Mouse (Mus musculus): ENCODE results near the gene Tango6.
"Not testable (repeated sequence)": the region's sequence is repeated elsewhere in the genome, so short reads cannot be mapped to it uniquely, and the experiment has no call there.

Gene Tango6

DNA sequence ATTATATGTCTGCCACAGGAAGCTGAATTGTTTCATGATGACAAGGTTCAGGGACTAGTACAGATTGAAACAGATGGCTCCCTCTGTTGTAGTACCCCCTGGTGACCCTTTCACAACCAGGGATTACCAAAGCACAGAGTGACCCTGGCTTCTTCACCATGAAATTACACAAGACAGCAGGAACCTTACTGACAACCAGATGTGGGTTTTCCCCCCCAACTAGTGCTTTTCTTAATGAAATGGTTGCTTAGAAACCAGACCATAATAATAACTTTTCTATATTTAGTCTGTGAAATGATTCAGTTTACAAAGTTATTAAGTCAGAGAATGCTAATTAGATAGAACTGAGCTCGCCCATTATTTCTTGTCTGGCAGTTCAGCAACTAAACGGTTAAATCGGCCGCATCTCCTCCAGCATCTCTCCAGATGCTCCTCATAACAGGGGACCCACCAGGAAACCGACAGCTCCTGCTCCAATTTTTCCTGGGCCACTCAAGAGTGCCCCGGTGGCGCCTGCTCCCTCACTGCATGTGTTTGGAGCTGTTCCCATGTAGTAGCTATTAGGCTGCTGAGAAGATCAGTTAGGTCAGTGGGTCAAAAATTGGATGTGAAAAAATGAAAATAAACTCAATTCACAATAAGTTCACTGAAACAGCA is 79.1 kb downstream of the Tango6 start:
- DNase-seq: peak; percentile 23

DNA sequence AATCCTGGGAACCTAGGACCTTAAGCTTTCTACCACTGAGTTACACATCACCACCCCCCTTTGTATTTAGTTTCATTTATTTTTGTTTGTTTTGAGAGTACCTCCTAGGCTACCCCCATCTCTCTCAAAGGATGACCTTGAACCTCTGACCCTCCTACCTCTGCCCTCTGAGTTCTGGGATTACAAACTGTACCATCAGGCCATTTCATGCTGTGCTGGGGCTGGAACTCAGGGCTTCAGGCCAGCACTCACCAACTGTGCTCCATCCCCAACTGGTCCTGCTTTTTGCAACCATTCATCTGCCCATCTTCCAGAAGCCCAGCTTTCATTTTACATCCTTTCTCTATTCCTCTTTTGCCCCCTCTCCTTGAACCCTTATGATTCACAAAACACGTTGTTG is 81.7 kb downstream of the Tango6 start:
- no peak for DNase-seq

DNA sequence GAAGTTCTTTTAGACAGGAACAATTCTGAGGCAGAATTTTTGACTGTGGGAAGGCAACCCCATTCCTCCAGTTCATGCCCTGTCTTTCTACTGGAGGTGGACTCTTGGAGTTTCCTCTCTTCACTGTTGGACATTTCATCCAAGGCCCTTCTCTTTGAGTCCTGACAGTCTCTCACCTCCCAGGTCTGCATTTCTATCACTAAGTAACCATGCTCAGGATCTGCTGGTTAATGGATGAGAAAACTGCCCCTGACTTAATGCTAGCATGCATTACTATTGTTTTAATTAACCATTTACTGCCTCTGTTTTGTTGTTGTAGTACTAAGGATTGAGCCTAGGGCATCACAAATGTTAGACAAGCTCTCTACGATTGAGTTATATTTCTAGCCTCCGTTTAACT is 82.7 kb downstream of the Tango6 start:
- DNase-seq: no peak

DNA sequence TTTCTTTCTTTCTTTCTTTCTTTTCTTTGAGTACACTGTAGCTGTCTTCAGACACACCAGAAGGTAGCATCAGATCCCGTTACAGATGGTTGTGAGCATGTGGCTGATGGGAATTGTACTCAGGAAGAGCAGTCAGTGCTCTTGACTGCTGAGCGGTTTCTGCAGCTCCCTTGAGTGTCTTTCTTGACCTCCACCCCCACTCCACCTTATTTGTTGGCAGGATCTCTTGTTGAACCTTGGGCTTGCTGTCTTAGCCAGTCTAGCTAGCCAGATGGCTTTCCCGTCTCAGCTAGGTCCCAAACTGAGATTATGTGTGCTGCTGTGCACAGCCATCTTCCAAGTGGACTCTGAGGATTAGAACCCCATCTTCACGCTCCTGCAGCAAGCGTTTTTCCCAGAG is 83.9 kb downstream of the Tango6 start:
- DNase-seq: no peak

DNA sequence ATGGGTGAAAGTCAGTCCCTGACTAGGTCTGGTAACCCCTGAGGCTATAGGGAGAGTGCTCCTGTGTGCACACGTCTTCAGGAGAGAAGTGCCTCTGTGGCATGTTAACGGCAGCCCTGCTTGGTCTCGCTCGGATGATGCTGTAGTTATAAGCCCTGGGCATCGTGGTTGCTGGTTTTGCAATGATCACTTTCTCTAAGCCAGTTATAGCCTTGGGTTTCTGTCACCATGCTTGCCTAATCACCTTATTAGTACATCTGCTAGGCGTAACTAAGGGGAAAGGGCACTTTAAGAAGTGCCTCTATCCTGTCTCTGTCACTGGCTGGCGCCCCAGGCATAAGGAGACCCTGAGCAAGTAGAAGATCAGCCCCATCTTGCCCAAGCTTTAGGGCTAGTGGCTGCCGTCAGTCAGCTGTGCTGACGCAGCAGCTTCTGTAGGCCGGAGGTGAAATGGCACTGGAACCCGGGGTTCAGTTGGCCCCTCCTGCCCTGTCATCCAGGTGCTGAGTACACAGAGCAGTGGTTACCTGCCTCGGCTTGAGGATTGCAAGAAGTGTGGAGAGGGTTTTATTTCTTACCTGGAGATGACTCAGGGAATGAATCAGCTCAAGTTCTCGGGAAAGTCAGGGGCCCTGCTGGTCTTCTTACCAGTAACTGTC is 86.4 kb downstream of the Tango6 start:
- no peak for DNase-seq

GRCm38 (mm10) chr8:106770596-106771179 is 87.8 kb downstream of the Tango6 start:
- DNase-seq: no peak

DNA sequence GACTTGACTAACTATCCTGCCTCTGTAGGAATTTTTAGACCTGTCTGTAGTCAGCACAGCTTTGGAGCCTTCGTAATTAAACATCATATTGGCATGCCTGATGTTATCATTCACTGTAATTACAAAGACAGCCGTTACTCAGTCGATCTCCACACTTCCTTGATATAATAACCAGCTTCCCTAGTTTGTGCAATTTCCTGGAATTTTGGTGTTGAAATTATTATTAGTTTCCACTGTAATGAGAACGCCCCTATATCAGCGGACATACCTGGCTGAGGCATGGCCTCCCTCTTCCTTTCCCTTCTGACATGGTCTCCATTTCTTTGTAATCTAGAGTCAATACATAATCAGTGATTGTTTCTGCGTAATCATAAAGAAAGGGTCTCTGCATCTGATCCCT is 89.2 kb downstream of the Tango6 start:
- DNase-seq: no peak

DNA sequence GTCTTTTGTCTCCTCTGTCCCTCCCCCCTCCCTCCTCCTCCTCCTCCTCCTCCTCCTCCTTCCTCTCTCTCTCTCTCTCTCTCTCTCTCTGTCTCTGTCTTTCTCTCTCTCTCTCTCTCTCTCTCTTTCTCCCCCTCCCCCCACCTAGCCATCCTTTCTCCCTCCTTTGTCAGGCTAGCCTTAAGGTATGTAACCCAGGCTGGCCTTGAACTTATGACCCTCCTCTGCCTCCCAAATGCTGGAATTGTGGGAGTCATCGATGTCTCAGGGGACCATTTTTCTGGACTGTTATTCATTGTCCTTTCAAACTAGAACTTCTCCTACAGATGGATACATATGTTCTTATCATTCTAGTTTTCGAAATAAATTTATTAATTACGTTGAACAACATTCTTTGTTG is 89.6 kb downstream of the Tango6 start:
- DNase-seq: no peak

GRCm38 (mm10) chr8:106774567-106775320 is 91.9 kb downstream of the Tango6 start:
- no peak for DNase-seq

DNA sequence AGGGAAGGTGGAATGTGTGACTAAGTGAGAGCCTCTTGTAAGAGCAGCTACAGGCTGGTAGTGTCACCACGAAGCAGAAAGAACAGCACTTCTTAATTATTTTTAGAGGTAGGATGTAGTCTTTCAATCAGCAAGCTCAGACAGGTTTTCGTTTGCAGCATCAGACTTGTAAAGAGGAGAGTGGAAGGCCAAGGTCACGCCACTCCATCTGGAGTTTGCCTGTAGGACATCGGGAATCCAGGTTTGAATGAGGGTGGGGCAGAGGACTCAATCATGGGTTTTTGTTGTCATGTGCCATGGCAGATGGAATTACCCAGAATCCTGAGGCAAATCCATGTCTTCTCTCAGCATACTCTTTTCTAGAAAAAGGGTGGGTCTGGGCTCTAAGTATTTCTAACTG is 106.8 kb downstream of the Tango6 start:
- DNase-seq: no peak

GRCm38 (mm10) chr8:106794820-106795219 is 112.0 kb downstream of the Tango6 start:
- no peak for DNase-seq

DNA sequence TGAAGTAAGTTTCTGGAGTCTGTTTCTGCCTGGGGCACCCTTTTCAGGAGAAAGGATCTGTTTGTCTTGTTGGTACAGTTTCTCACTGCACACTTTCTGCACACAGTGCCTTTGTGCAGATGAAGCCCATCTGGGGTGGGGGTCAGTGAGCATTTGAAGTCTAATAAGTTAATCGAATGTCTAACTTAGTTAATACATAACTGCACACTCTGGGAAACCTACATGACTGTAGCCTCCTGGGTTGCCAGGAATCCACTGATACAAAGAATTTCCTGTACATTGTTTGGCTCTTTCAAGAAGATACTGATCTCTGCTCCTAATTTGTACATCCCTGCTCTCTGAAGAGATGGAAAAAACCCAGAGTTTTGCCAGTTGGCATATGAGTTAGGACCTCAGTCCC is 117.0 kb downstream of the Tango6 start:
- peak; percentile 11 for DNase-seq

DNA sequence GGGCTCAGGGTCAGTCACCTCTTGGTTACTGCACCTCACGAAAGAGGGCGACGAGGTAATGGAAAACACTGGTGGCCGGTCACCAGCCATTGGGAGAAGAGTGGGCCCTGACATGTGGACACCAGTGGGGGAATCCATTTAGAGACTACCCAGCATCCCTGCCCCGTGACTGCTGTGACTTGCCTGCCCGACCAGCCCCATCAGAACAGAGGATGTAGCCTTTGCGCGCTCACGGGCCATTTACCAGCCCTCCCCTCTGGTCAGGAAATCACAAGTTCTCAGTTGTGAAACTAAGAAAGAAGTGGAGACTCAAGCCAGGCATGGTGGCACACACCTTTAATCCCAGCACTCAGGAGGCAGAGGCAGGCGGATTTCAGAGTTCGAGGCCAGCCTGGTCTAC is 118.4 kb downstream of the Tango6 start:
- no peak for DNase-seq

DNA sequence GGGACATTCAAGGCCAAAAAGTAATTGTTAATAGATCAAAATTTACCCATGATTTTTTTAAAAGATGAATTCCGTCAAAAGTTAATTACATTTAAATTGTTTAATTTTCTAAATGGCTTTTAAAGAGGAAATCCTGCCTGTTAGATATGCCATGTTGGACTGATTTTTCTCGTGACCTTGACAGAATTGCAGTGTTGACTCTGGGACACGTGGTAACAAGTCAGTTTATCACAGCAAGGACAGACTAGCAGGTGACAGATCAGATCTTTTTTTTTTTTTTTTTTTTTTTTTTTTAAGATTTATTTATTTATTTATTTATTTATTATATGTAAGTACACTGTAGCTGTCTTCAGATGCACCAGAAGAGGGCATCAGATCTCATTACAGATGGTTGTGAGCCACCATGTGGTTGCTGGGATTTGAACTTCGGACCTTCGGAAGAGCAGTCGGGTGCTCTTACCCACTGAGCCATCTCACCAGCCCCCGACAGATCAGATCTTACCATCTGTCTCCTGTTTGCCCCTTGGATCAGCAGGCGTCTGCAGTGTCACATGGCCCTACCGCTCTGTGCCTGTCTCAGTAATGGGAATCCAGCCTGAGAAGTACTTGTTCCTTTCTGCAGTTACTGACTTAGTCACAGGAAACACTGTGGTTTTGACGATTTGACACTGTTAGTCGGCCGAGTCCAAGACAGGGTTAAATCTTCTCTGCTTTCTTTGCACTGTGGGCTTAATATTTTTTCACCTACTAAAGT is 119.7 kb downstream of the Tango6 start:
- DNase-seq: not testable (repeated sequence)

- no peak for DNase-seq
These were observed 123.0 kb downstream of the Tango6 start for GRCm38 (mm10) chr8:106805859-106806258.

DNA sequence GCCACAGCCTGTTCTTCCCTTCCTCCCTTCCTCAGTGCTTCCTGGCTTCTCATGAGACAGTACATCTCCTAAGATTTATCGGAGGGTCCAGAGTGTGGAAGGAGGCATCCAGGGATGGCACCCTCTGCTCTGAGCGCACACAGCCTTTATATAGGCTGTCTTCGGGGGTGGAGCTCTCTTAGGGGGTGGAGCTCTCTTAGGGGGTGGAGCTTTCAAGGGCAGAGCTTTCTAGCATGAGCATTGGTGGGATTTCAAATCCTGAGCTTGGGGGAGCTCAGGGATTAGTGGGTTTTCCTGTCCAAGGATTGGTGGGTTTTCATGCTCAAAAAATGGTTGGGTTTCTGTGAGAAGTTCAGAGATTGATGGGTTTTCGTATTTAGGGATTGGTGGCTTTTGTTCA is 124.6 kb downstream of the Tango6 start:
- no peak for DNase-seq

- no peak for DNase-seq
These were observed 126.9 kb downstream of the Tango6 start for GRCm38 (mm10) chr8:106809726-106810125.

DNA sequence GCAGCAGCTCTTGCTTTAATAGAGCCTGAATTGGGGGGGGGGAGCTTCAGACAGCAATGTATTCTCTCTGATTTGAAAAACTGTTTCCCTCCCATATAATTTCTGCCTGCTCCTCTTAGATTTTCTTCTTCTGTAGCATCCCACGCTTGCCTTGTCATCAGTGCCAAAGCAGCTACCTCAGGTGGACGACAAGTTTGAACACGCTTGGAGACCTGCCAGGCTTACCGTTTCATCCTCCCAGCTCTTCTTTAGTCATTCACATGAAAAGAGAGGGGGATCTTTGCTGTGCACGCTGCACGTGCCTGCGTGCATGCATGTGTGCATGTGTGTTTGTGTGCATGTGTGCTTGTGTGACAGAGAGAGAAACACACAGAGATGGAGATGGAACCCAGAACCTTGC is 127.5 kb downstream of the Tango6 start:
- no peak for DNase-seq

DNA sequence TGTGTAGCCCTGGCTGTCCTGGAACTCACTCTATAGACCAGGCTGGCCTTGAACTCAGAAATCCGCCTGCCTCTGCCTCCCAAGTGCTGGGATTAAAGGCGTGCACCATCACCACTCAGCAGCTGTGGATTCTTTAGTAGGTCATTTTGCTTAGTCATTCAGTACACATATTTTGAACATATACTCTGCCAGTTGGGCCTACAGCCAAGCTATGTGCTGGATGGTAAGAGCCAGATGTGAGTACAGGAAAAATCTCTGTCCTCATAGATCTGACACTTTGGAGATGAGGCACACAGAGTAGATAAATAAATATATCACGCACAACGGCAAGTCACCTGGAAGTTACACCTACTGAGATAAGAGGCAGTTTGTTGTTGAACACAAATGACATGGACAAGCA is 129.7 kb downstream of the Tango6 start:
- DNase-seq: no peak

- no peak for DNase-seq
These were observed 133.7 kb downstream of the Tango6 start for GRCm38 (mm10) chr8:106816431-106817170.

- no peak for DNase-seq
These were observed 134.3 kb downstream of the Tango6 start for GRCm38 (mm10) chr8:106817171-106817545.
